Mouse (Mus musculus): ENCODE results near the gene Tet3.

- no peak for TF ChIP-seq POLR2A (IDR thresholded peaks at IDR 0.05; ENCODE audit: insufficient read depth, low read depth, low read length)
- no peak for TF ChIP-seq CTCF (IDR thresholded peaks at IDR 0.05; ENCODE audit: insufficient read depth, low read depth, low read length)
Measured at GRCm38 (mm10) chr6:83437802-83438201, 21.1 kb downstream of the Tet3 start.
